Mouse (Mus musculus) spleen, embryonic (tissue): ENCODE data around the gene Ssxb9.
"Not testable (repeated sequence)": the region's sequence is repeated elsewhere in the genome, so short reads cannot be mapped to it uniquely, and the experiment has no call there.

Source experiments
- CTCF ChIA-PET: fragments of 350-600 bp; sonication (Branson Sonifier 250); formaldehyde crosslinking; loops from one replicate; lab custom pipeline; 2022; lab: Charles Lee

Ssxb9 gene

DNA sequence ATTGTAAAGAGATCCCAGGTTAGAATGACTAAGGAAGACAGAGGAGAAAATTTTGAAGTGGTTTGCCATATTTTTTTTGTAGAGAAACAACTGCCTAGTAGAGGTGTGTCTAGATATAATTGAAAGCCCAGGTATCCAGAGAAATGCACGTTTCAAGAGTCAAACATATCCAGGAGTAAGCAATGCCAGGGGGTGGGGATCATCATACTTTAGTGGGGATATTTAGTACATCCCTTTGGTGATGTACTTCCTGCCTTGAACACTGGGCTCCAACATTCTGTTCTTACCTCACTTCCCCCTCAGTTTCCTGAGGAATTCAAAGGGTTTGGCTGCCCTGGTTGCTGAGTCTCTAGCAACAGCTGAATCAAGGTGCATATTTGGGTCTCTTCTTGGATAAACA lies at the start of gene Ssxb9:
TSS of gene Ssxb9 (plus strand) at position 301 of the 400 bp plus-strand sequence.
- CTCF ChIA-PET: not testable (repeated sequence)

DNA sequence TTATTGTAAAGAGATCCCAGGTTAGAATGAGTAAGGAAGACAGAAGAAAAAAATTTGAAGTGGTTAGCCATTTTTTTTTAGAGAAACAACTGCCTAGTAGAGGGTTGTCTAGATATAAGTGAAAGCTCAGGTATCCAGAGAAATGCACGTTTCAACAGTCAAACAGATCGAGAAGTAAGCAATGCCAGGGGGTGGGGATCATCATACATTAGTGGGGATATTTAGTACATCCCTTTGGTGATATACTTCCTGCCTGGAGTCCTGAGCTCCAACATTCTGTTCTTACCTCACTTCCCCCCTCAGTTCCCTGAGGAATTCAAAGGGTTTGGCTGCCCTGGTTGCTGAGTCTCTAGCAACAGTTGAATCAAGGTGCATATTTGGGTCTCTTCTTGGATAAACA lies 39.7 kb upstream of the Ssxb9 start, which contains the start of gene Ssxb10:
TSS of gene Ssxb10 (plus strand) at position 301 of the 400 bp plus-strand sequence.
- CTCF ChIA-PET: no interaction called here

DNA sequence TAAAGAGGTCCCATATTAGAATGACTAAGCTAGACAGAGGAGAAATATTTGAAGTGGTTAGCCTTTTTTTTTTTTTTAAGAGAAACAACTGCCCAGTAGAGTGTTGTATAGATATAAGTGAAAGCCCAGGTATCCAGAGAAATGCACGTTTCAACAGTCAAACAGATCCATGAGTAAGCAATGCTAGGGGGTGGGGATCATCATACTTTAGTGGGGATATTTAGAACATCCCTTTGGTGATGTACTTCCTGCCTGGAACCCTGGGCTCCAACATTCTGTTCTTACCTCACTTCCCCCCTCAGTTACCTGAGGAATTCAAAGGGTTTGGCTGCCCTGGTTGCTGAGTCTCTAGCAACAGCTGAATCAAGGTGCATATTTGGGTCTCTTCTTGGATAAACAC lies 46.2 kb downstream of the Ssxb9 start, which contains the start of gene Ssxb1:
TSS of gene Ssxb1 (plus strand) at position 301 of the 400 bp plus-strand sequence.
- CTCF ChIA-PET: not testable (repeated sequence)
